Mouse (Mus musculus): ENCODE data around the gene Zfp410.

GRCm38 (mm10) chr12:84277832-84278231 lies 38.8 kb upstream of the Zfp410 start:
- peak; percentile 28; the same call in 1 of the 2 replicates for TF ChIP-seq CTCF (IDR thresholded peaks at IDR 0.05; ENCODE audit: low read depth)
- TF ChIP-seq EP300 (optimal IDR thresholded peaks at IDR 0.05), result no peak
